Mouse (Mus musculus) adrenal gland, postnatal 0 days (tissue): ENCODE data around the gene Osbpl7. TPM values are rescaled to one million over a fixed set of nuclear protein-coding genes. Genes with fewer than 3 reads are reported as not detected.

Source experiments
- microRNA-seq: library from miRNA; unstranded; fragments of <30 nt; microRNA quantifications from one replicate; pipeline ENCODE4, GENCODE M21; 2016; ENCODE audit warnings: borderline replicate concordance; ENCODE audit not compliant: insufficient number of aligned reads
- polyA plus RNA-seq: library from polyadenylated mRNA; unstranded; fragments of >200 nt; fragmentation: Nextera tagmentation; extraction: Ambion mirVana; gene quantifications from 2 replicates; pipeline ENCODE4 v1.2.1, GENCODE M21; 2015

Gene Osbpl7
- polyA plus RNA-seq, result 5.1 and 9.9 TPM in 2 replicates

DNA sequence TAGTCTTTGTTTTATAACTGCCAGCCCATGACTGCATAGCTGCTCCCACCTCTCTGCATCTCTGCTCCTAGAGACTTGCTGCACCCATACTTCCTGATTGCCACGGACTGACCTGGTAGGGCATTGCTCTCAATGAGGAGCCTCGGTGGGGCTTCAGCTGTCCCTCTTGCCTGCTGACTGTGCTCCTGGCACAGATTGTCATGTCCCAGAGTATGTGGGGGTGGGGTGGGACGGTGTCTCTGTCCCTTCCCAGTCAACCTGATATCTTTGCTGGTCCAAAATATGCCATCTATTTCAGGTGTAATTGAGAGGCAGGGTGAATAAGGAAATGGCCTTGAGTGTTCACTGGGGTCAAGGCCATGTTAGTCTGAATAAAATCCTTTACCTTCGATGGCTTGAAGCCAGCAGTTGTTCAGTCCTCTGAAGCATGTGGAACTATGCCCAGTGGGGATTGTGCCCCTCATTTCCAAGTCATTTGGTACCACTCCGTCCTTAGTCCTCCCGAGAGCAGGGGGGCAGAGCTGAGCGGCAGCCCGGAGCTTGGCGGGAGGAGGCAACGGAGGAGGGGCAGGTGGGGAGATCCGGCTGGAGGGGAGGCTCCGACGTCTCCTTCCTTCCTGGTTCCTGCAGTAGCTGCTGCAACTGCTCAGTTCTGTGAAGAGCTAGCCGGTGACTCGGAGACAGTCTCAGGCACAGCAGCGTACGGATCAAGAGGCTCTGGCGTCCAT, at the start of gene Osbpl7:
Osbpl7 (plus strand) TSS at position 413 of the 728 bp plus-strand sequence.

GRCm38 (mm10) chr11:97013121-97013670, 37.2 kb upstream of the Osbpl7 start, which contains the start of gene Sp6:
TSS of gene Sp6 (plus strand) at chr11:97013394.

DNA sequence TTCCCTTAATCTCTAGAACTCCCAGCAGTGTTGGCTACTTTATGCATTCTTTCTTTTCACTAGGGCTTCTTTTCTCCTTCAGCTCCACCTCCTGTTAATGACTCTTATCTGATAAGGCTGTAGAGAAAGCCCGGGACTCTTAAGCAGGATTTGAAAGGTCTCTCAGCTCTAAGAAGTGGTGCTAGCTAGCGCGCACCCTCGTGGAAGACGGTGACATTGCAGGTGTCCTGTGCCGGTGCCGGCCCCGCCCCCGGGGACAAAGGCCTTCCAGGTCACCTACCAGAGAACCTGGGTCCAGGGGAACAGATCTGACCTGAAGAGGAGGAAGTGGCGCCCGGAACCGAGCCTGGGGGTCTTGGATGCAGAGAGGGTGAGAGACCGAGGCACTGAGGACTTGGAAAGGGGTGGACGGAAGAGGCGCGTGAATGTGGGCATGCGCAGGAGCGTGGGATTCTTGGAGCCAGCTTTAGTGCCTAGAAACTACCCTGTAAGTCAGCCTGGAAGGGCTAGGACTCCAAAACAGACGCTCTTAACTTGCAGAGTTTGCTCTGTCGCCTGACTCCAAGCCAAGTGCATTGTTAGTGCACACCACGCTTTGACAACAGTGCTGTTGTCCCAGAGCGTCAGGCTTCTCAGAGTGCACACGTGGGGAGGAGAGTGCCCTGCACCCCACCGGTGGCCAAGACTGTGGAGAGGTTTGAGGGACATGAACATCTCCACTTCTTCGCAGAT, 20.6 kb upstream of the Osbpl7 start, which contains the start of gene Scrn2:
Scrn2 (plus strand) TSS at position 253 of the 732 bp plus-strand sequence.

GRCm38 (mm10) chr11:97041022-97041899, 9.2 kb upstream of the Osbpl7 start, which contains the start of the genes Lrrc46 and Mrpl10:
TSS of gene Lrrc46 (minus strand) at chr11:97041407.
TSS of gene Mrpl10 (plus strand) at chr11:97041560.

GRCm38 (mm10) chr11:97114671-97115601, 64.5 kb downstream of the Osbpl7 start, which contains the start of gene Tbx21:
TSS of gene Tbx21 (minus strand) at chr11:97115331.

Small RNA genes within 50 kb of the gene (microRNA-seq; reads per million reads assigned to microRNA genes)
- not detected for gene Mir8103

Other genes starting within 250 kb of the Osbpl7 start
- 55.8 and 96.5 TPM in 2 replicates for gene Nfe2l1, start 220.7 kb upstream of the Osbpl7 start, polyA plus RNA-seq
- gene Copz2, start 200.8 kb upstream of the Osbpl7 start, polyA plus RNA-seq, result 116 and 179 TPM in 2 replicates
- gene Cdk5rap3, start 134.1 kb upstream of the Osbpl7 start, polyA plus RNA-seq, result 67.4 and 76.8 TPM in 2 replicates
- gene Prr15l, start 122.5 kb upstream of the Osbpl7 start, polyA plus RNA-seq, result 1.4 and 1.9 TPM in 2 replicates
- gene Pnpo, start 106.6 kb upstream of the Osbpl7 start, polyA plus RNA-seq, result 26.1 and 40.0 TPM in 2 replicates
- gene Sp2, start 67.7 kb upstream of the Osbpl7 start, polyA plus RNA-seq, result 13.0 and 14.4 TPM in 2 replicates
- gene Sp6, start 37.2 kb upstream of the Osbpl7 start, polyA plus RNA-seq, result not detected in 2 replicates
- gene Scrn2, start 20.7 kb upstream of the Osbpl7 start, polyA plus RNA-seq, result 19.7 and 38.7 TPM in 2 replicates
- 1.7 TPM in 2 replicates for gene Lrrc46, start 9.2 kb upstream of the Osbpl7 start, polyA plus RNA-seq
- gene Mrpl10, start 9.1 kb upstream of the Osbpl7 start, polyA plus RNA-seq, result 60.0 and 107 TPM in 2 replicates
- gene Tbx21, start 64.7 kb downstream of the Osbpl7 start, polyA plus RNA-seq, result 0.28 and 0.50 TPM in 2 replicates
- 4.4 and 5.1 TPM in 2 replicates for gene Tbkbp1, start 100.9 kb downstream of the Osbpl7 start, polyA plus RNA-seq
- 16.4 and 17.9 TPM in 2 replicates for gene Kpnb1, start 137.3 kb downstream of the Osbpl7 start, polyA plus RNA-seq
- gene Npepps, start 230.0 kb downstream of the Osbpl7 start, polyA plus RNA-seq, result 32.5 and 54.5 TPM in 2 replicates